Mouse (Mus musculus) hindbrain, embryonic 14.5 days (tissue): Measurements from ENCODE around the gene B3galt5. TPM values are rescaled to one million over a fixed set of nuclear protein-coding genes. Genes with fewer than 3 reads are reported as not detected.

Experiments
- ATAC-seq: fragments of 200-750 bp; cut with Nextera tagmentation; 2 replicates; pipeline ENCODE4 v1.8.0; 2017; ENCODE audit warnings: moderate number of reproducible peaks, mild to moderate bottlenecking, moderate TSS enrichment, moderate library complexity; ENCODE audit not compliant: low FRiP score
- DNase-seq: peaks from one replicate; pipeline ENCODE4 v3.0.0-alpha.2; 2015; ENCODE audit warnings: low spot score
- H3K27ac ChIP-seq: fragments of 300-500 bp; sonication (generic); 2 replicates; pipeline ENCODE4 v1.5.1; 2014; ENCODE audit warnings: mild to moderate bottlenecking, moderate library complexity
- H3K27me3 ChIP-seq: fragments of 300-500 bp; sonication (generic); 2 replicates; pipeline ENCODE4 v1.6.1; 2014; ENCODE audit warnings: mild to moderate bottlenecking, low read length, mixed read lengths; ENCODE audit not compliant: control insufficient read depth, insufficient read depth
- H3K36me3 ChIP-seq: fragments of 300-500 bp; sonication (generic); replicated peaks from 2 replicates; pipeline ENCODE4 v1.6.1; 2014; ENCODE audit not compliant: control insufficient read depth, insufficient read depth
- H3K4me1 ChIP-seq: fragments of 300-500 bp; sonication (generic); replicated peaks from 2 replicates; pipeline ENCODE4 v1.6.1; 2014; ENCODE audit warnings: antibody characterized with exemption, low read length, mixed read lengths; ENCODE audit not compliant: control insufficient read depth, insufficient read depth
- H3K4me2 ChIP-seq: fragments of 300-500 bp; sonication (generic); replicated peaks from 2 replicates; pipeline ENCODE4 v1.6.1; 2014; ENCODE audit warnings: mild to moderate bottlenecking, moderate library complexity
- H3K4me3 ChIP-seq: fragments of 300-500 bp; sonication (generic); replicated peaks from 2 replicates; pipeline ENCODE4 v1.5.1; 2014; ENCODE audit warnings: mild to moderate bottlenecking, low read length
- H3K9ac ChIP-seq: fragments of 300-500 bp; sonication (generic); 2 replicates; pipeline ENCODE4 v1.6.1; 2014
- H3K9me3 ChIP-seq: fragments of 300-500 bp; sonication (generic); 2 replicates; pipeline ENCODE4 v1.6.1; 2016; ENCODE audit warnings: low read length; ENCODE audit not compliant: control insufficient read depth
- WGBS: fragments of 180-500 bp; shearing (Covaris S2); extraction: QIAGEN DNeasy Blood & Tissue Kit; methylation state at CpG from one replicate; pipeline ENCODE4 v1.1.7; 2014; 5-methylcytosine and 5-hydroxymethylcytosine counted together
- polyA plus RNA-seq: library from polyadenylated mRNA; unstranded; fragments of >200 nt; fragmentation: Nextera tagmentation; extraction: Ambion mirVana; gene quantifications from 2 replicates; pipeline ENCODE4 v1.2.1, GENCODE M21; 2014

The B3galt5 gene
- polyA plus RNA-seq, 1 experiment from 2014 or later: 5.3 TPM

GRCm38 (mm10) chr16:96244496-96244895 is 8.9 kb downstream of the B3galt5 start:
- Histone ChIP-seq H3K9ac (no peak overlapping the region), H3K4me3 (no peak overlapping the region), H3K27ac (no peak overlapping the region), H3K4me1 (no peaks in the 10 kb centered on the region), H3K36me3 (no peaks in the 10 kb centered on the region), H3K27me3 (no peaks in the 10 kb centered on the region), H3K9me3 (no peaks in the 10 kb centered on the region), H3K4me2 (no peak overlapping the region)
- ATAC-seq (no peak), DNase-seq (no peak)
- WGBS: 85% methylated on average over 6 of the region's 6 CpGs

- Histone ChIP-seq H3K4me1 (no peaks in the 10 kb centered on the region), H3K4me2 (no peak overlapping the region), H3K27me3 (no peaks in the 10 kb centered on the region), H3K27ac (no peak overlapping the region), H3K36me3 (no peaks in the 10 kb centered on the region), H3K9me3 (no peaks in the 10 kb centered on the region), H3K4me3 (no peak overlapping the region), H3K9ac (no peak overlapping the region)
- peak; percentile 46 for DNase-seq
- 67% methylated on average over 7 of the region's 7 CpGs for WGBS
- peak; percentile 53; the same call in 1 of the 2 replicates for ATAC-seq
Measured at GRCm38 (mm10) chr16:96249635-96250034, 14.0 kb downstream of the B3galt5 start.

GRCm38 (mm10) chr16:96252146-96252545 is 16.5 kb downstream of the B3galt5 start:
- ATAC-seq (no peak), DNase-seq (no peak)
- no peaks in the 10 kb centered on the region for H3K27me3 ChIP-seq
- whole genome bisulfite sequencing: 100% methylated on average over 1 of the region's 1 CpGs
- H3K9me3 ChIP-seq: no peaks in the 10 kb centered on the region
- no peaks in the 10 kb centered on the region for H3K4me1 ChIP-seq
- no peaks in the 10 kb centered on the region for H3K36me3 ChIP-seq
- no peak overlapping the region for H3K27ac ChIP-seq
- no peak overlapping the region for H3K9ac ChIP-seq
- H3K4me2 ChIP-seq: no peak overlapping the region
- H3K4me3 ChIP-seq: no peak overlapping the region

GRCm38 (mm10) chr16:96258429-96258828 is 22.8 kb downstream of the B3galt5 start:
- Histone ChIP-seq H3K27ac (no peak overlapping the region), H3K4me3 (no peak overlapping the region), H3K27me3 (no peaks in the 10 kb centered on the region), H3K9ac (no peak overlapping the region), H3K36me3 (no peaks in the 10 kb centered on the region), H3K4me1 (no peaks in the 10 kb centered on the region), H3K4me2 (no peak overlapping the region), H3K9me3 (no peaks in the 10 kb centered on the region)
- DNase-seq: no peak
- no peak for ATAC-seq
- 92% methylated on average over 8 of the region's 8 CpGs for WGBS

GRCm38 (mm10) chr16:96271736-96272135 is 36.1 kb downstream of the B3galt5 start:
- no peak for ATAC-seq

GRCm38 (mm10) chr16:96272929-96273619 is 37.5 kb downstream of the B3galt5 start:
- no peak overlapping the region for H3K9ac ChIP-seq
- DNase-seq (no peak), ATAC-seq (no peak)
- H3K27ac ChIP-seq: no peak overlapping the region
- no peaks in the 10 kb centered on the region for H3K4me1 ChIP-seq
- 54% methylated on average over 14 of the region's 14 CpGs for WGBS
- H3K36me3 ChIP-seq: no peaks in the 10 kb centered on the region
- no peak overlapping the region for H3K4me3 ChIP-seq
- no peaks in the 10 kb centered on the region for H3K27me3 ChIP-seq
- no peaks in the 10 kb centered on the region for H3K9me3 ChIP-seq
- H3K4me2 ChIP-seq: no peak overlapping the region

More at GRCm38 (mm10) chr16:96271736-96272135, 36.1 kb downstream of the B3galt5 start:
- Histone ChIP-seq H3K9ac (no peak overlapping the region), H3K9me3 (no peaks in the 10 kb centered on the region), H3K4me1 (no peaks in the 10 kb centered on the region), H3K4me3 (no peak overlapping the region), H3K4me2 (no peak overlapping the region), H3K36me3 (no peaks in the 10 kb centered on the region), H3K27me3 (no peaks in the 10 kb centered on the region), H3K27ac (no peak overlapping the region)
- WGBS: 87% methylated on average over 2 of the region's 2 CpGs
- no peak for DNase-seq

- Histone ChIP-seq H3K4me3 (no peak overlapping the region), H3K4me1 (0 out of 2 replicates have a peak, but pooled peaks cover 13% of the 10 kb centered on the region), H3K4me2 (no peak overlapping the region), H3K36me3 (no peaks in the 10 kb centered on the region), H3K9ac (no peak overlapping the region), H3K27ac (no peak overlapping the region), H3K27me3 (peaks cover 11% of the 10 kb centered on the region; the same call in 1 of the 2 replicates), H3K9me3 (no peaks in the 10 kb centered on the region)
- 84% methylated on average over 3 of the region's 3 CpGs for WGBS
- ATAC-seq (no peak), DNase-seq (no peak)
Measured at GRCm38 (mm10) chr16:96276596-96276995, 41.0 kb downstream of the B3galt5 start.

- Histone ChIP-seq H3K27ac (no peak overlapping the region), H3K9me3 (no peaks in the 10 kb centered on the region), H3K4me1 (0 out of 2 replicates have a peak, but pooled peaks cover 15% of the 10 kb centered on the region), H3K36me3 (no peaks in the 10 kb centered on the region), H3K4me2 (no peak overlapping the region), H3K9ac (no peak overlapping the region), H3K27me3 (peaks cover 11% of the 10 kb centered on the region; the same call in 1 of the 2 replicates), H3K4me3 (no peak overlapping the region)
- ATAC-seq (peak; percentile 56; the same call in 1 of the 2 replicates), DNase-seq (peak; percentile 48)
- 20% methylated on average over 9 of the region's 9 CpGs for WGBS
Measured at GRCm38 (mm10) chr16:96278491-96279224, 43.1 kb downstream of the B3galt5 start.
